Mouse (Mus musculus) A20 (cell line): ENCODE data around the gene Pik3cb.

Experiments used
- DNase-seq: peaks from one replicate; pipeline ENCODE4 v3.0.0-alpha.2; 2011; ENCODE audit warnings: low read depth, low spot score

The Pik3cb gene

GRCm38 (mm10) chr9:99009069-99009897, 131.1 kb downstream of the Pik3cb start:
- no peak for DNase-seq

- DNase-seq, result no peak
Observed at GRCm38 (mm10) chr9:99001326-99001725, 139.1 kb downstream of the Pik3cb start.

- no peak for DNase-seq
Observed at GRCm38 (mm10) chr9:98999881-99000339, 140.5 kb downstream of the Pik3cb start.

GRCm38 (mm10) chr9:98994103-98994502, 146.3 kb downstream of the Pik3cb start:
- peak; percentile 78 for DNase-seq

- peak; percentile 64 for DNase-seq
Observed at GRCm38 (mm10) chr9:98987131-98987530, 153.3 kb downstream of the Pik3cb start.
